Mouse (Mus musculus) midbrain, embryonic 12.5 days (tissue): ENCODE measurements around the gene B4galnt2. TPM values are rescaled to one million over a fixed set of nuclear protein-coding genes. Genes with fewer than 3 reads are reported as not detected.
A peak's percentile ranks its signal among the peaks of the same experiment; 100 is the strongest.

Experiments used
- ATAC-seq: fragments of 200-750 bp; cut with Nextera tagmentation; 2 replicates; pipeline ENCODE4 v1.8.0; 2017; ENCODE audit warnings: low read depth, moderate TSS enrichment, moderate library complexity; ENCODE audit not compliant: low FRiP score
- H3K27ac ChIP-seq: fragments of 300-500 bp; sonication (generic); replicated peaks from 2 replicates; pipeline ENCODE4 v1.5.1; 2016; ENCODE audit warnings: mild to moderate bottlenecking
- H3K27me3 ChIP-seq: fragments of 300-500 bp; sonication (generic); 2 replicates; pipeline ENCODE4 v1.6.1; 2016; ENCODE audit warnings: mild to moderate bottlenecking
- H3K36me3 ChIP-seq: fragments of 300-500 bp; sonication (generic); 2 replicates; pipeline ENCODE4 v1.6.1; 2016
- H3K4me1 ChIP-seq: fragments of 300-500 bp; sonication (generic); 2 replicates; pipeline ENCODE4 v1.6.1; 2016
- H3K4me2 ChIP-seq: fragments of 300-500 bp; sonication (generic); replicated peaks from 2 replicates; pipeline ENCODE4 v1.6.1; 2016; ENCODE audit warnings: mild to moderate bottlenecking, moderate library complexity
- H3K4me3 ChIP-seq: fragments of 300-500 bp; sonication (generic); 2 replicates; pipeline ENCODE4 v1.5.1; 2016; ENCODE audit warnings: mild to moderate bottlenecking
- H3K9ac ChIP-seq: fragments of 300-500 bp; sonication (generic); replicated peaks from 2 replicates; pipeline ENCODE4 v1.6.1; 2016; ENCODE audit warnings: mild to moderate bottlenecking, moderate library complexity
- H3K9me3 ChIP-seq: fragments of 300-500 bp; sonication (generic); 2 replicates; pipeline ENCODE4 v1.6.1; 2016; ENCODE audit warnings: mild to moderate bottlenecking
- WGBS: fragments of 180-500 bp; shearing (Covaris S2); methylation state at CpG from one replicate; pipeline ENCODE4 v1.1.7; 2016; 5-methylcytosine and 5-hydroxymethylcytosine counted together
- polyA plus RNA-seq: library from polyadenylated mRNA; unstranded; fragments of >200 nt; fragmentation: Nextera tagmentation; extraction: Ambion mirVana; gene quantifications from 2 replicates; pipeline ENCODE4 v1.2.1, GENCODE M21; 2016

The B4galnt2 gene
- polyA plus RNA-seq, 1 experiment from 2014 or later: not detected

- Histone ChIP-seq H3K4me3 (no peak overlapping the region), H3K36me3 (no peaks in the 10 kb centered on the region), H3K27ac (no peak overlapping the region), H3K27me3 (peaks cover 92% of the 10 kb centered on the region), H3K4me2 (no peak overlapping the region), H3K4me1 (peaks cover 25% of the 10 kb centered on the region), H3K9me3 (no peaks in the 10 kb centered on the region), H3K9ac (no peak overlapping the region)
- WGBS: 79% methylated on average over 11 of the region's 11 CpGs
- ATAC-seq: no peak
Observed at GRCm38 (mm10) chr11:95828181-95828964, 86.3 kb downstream of the B4galnt2 start.

DNA sequence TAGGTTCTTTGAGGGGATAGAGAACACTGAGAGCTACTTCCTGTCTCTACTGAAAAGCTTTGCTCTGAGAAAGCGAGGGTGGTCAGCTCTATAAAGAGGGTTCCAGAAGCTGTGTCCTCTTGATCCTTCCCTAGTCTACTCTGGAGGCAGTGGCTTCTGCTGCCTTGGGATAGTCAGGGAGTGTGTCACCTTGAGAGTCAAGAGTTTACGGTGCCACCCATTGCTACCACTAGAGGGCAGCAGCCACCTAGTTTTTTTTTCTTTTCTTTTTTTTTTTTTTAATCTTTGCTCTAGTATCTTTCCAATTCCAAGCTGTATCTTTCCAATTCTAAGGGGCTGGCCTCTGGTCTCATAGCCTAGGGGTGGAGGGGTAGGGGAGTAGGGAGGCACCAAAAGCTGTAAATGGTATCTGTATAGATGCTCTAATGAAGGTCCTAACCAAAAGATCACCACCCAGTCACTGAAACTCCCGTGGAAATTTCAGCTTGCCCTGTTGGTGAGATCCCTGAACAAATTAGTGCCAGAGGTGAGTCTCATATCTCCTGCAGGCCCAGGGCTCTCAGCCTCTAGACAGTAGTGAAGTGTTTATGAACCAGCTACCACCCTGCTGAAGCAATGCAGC is 87.1 kb downstream of the B4galnt2 start:
- Histone ChIP-seq H3K27ac (no peak overlapping the region), H3K27me3 (peaks cover 92% of the 10 kb centered on the region), H3K4me1 (peaks cover 24% of the 10 kb centered on the region), H3K4me2 (no peak overlapping the region), H3K9ac (no peak overlapping the region), H3K36me3 (no peaks in the 10 kb centered on the region), H3K4me3 (no peak overlapping the region), H3K9me3 (no peaks in the 10 kb centered on the region)
- no peak for ATAC-seq
- 18% methylated on average over 3 of the region's 3 CpGs for WGBS

DNA sequence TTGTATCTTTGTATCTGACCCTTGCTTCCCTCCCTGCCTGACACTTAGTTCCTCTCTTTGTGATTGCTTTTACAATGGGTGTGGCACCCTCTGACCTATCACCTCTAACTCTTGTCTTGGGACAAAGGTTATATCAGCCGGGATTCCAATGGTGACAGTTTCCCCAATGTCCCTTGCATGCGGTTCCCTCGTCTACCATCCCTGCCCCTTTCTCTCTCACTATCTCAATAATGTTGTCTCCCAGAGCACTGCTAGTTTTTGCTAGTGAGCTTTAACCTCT is 87.6 kb downstream of the B4galnt2 start:
- peaks cover 92% of the 10 kb centered on the region for H3K27me3 ChIP-seq
- H3K27ac ChIP-seq: no peak overlapping the region
- 32% methylated on average over 3 of the region's 3 CpGs for WGBS
- H3K9me3 ChIP-seq: no peaks in the 10 kb centered on the region
- no peaks in the 10 kb centered on the region for H3K36me3 ChIP-seq
- H3K4me3 ChIP-seq: no peak overlapping the region
- no peak for ATAC-seq
- peaks cover 24% of the 10 kb centered on the region for H3K4me1 ChIP-seq
- no peak overlapping the region for H3K4me2 ChIP-seq
- H3K9ac ChIP-seq: no peak overlapping the region

DNA sequence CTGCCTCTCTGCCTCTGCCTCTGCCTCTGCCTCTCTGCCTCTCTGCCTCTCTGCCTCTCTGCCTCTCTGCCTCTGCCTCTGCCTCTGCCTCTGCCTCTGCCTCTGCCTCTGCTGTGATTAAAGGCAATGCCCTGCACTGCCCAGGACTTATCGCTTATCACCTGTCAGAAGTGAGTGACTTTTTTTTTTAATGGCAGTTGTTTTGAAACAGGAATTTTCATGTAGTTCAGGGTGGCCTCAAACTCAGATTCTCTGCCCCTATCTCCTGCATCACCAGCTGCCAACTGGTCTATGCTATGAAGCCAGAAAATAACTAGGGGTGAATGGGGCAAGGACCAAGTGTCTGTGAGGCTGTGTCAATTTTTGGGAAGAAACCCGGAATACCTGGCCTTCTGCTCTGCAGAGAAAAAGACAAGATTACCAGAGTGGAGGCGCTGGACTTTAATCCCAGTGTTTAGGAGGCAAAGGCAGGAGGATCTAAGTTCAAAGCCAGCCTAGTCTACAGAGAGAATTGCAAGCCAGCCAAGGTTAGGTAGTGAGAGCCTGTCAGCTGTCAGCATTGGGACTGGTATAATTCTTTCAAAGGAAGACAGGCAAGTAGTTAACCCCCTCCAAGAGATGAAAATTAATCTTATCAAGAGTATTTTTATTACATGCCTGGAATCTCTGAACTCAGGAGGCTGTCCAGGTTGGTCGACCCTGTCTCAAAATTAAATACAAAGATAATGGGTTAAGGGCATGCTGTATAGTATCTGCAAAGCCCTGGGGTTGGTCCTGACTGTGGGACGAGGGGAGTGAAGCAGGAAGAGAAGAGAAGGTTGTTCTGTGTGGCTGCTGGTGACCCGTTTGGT is 88.1 kb downstream of the B4galnt2 start:
- peaks cover 92% of the 10 kb centered on the region for H3K27me3 ChIP-seq
- 58% methylated on average over 6 of the region's 6 CpGs for WGBS
- no peak overlapping the region for H3K27ac ChIP-seq
- no peak overlapping the region for H3K4me3 ChIP-seq
- no peak for ATAC-seq
- no peaks in the 10 kb centered on the region for H3K36me3 ChIP-seq
- no peak overlapping the region for H3K9ac ChIP-seq
- peaks cover 24% of the 10 kb centered on the region for H3K4me1 ChIP-seq
- no peak overlapping the region for H3K4me2 ChIP-seq
- H3K9me3 ChIP-seq: no peaks in the 10 kb centered on the region

DNA sequence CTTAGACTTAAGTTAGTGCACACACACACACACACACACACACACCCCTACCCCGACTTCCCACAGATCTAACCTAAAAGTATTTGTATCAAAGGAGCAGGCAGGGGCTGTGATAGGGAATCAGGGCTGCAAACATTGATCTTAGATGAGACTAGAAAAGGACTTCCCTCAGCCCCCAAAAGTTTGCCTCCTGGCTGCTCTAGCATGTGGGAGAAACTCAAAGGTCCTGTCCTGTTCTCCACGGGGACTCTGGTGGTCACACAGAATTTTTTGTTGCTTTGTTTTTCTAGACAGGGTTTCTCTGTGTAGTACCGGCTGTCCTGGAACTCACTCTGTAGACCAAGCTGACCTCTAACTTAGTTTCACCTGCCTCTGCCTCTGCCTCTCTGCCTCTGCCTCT is 89.1 kb downstream of the B4galnt2 start:
- no peak for ATAC-seq
- Histone ChIP-seq H3K9me3 (no peaks in the 10 kb centered on the region), H3K4me1 (peaks cover 19% of the 10 kb centered on the region), H3K4me2 (0 out of 2 replicates have a peak overlapping the region, but pooled peaks have one; percentile 96), H3K4me3 (no peak overlapping the region), H3K27ac (no peak overlapping the region), H3K27me3 (peaks cover 84% of the 10 kb centered on the region), H3K9ac (no peak overlapping the region), H3K36me3 (no peaks in the 10 kb centered on the region)
- WGBS: 59% methylated on average over 3 of the region's 3 CpGs

DNA sequence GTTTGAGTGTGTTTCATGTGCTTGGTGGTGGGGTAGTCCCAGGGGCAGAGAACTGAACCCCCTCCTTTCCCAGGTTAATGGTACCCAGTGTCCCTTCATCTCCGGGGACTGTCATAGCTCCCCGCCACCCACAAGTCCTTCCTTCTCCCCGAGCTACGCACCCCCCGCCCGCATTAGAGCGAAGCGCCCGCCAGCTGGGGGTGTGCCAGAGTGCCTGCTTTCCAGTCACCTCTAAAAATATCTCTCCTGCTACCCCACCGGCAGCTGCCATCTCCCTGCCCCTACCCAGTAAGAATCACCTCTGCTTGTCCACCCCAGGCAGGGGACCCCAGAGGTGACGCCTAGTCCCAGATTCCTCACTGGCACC is 89.8 kb downstream of the B4galnt2 start:
- peak overlapping the region; percentile 53 for H3K4me3 ChIP-seq
- H3K27ac ChIP-seq: no peak overlapping the region
- ATAC-seq: no peak

GRCm38 (mm10) chr11:95824071-95824876 is 90.4 kb downstream of the B4galnt2 start, which contains the start of gene Phospho1:
Gene Phospho1, plus strand, starts transcription at chr11:95824499.
- H3K4me1 ChIP-seq: peaks cover 14% of the 10 kb centered on the region
- H3K9me3 ChIP-seq: no peaks in the 10 kb centered on the region
- H3K36me3 ChIP-seq: no peaks in the 10 kb centered on the region
- peak within 1 kb of the TSS; percentile 59 for H3K9ac ChIP-seq
- peaks cover 72% of the 10 kb centered on the region for H3K27me3 ChIP-seq
- under 1% methylated on average over 43 of the region's 78 CpGs for WGBS
- peak; percentile 98 for ATAC-seq
- H3K27ac ChIP-seq: 0 out of 2 replicates have a peak within 1 kb of the TSS, but pooled peaks have one; percentile 15
- peak within 1 kb of the TSS; percentile 53 for H3K4me3 ChIP-seq
- H3K4me2 ChIP-seq: peak within 1 kb of the TSS; percentile 96

More for the DNA sequence above, 89.8 kb downstream of the B4galnt2 start:
- peak overlapping the region; percentile 96 for H3K4me2 ChIP-seq
- no peaks in the 10 kb centered on the region for H3K9me3 ChIP-seq
- H3K4me1 ChIP-seq: peaks cover 14% of the 10 kb centered on the region
- H3K9ac ChIP-seq: peak overlapping the region; percentile 59
- peaks cover 78% of the 10 kb centered on the region for H3K27me3 ChIP-seq
- no peaks in the 10 kb centered on the region for H3K36me3 ChIP-seq
- WGBS: 6% methylated on average over 11 of the region's 11 CpGs

DNA sequence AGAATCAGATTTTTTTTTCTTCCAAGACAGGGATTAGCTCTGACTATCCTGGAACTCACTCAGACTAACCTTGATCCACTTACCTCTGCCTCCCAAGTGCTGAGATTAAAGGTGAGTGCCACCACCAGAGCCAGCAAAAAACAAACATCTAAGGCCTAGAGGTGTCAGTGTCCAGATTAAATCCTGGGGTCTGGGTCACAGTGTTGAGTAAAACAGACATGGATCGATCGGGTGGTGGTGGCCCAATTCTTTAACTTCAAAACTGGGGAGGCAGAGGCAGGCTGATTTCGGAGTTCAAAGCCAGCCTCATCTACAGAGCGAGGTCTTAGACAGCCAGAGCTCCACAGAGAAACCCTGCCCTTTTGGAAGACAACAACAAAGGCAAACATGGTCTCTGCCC is 92.3 kb downstream of the B4galnt2 start:
- WGBS: 96% methylated on average over 4 of the region's 4 CpGs
- H3K9me3 ChIP-seq: no peaks in the 10 kb centered on the region
- H3K27me3 ChIP-seq: peaks cover 55% of the 10 kb centered on the region
- H3K9ac ChIP-seq: no peak overlapping the region
- no peak overlapping the region for H3K27ac ChIP-seq
- no peaks in the 10 kb centered on the region for H3K36me3 ChIP-seq
- H3K4me1 ChIP-seq: peaks cover 14% of the 10 kb centered on the region
- H3K4me2 ChIP-seq: no peak overlapping the region
- no peak for ATAC-seq
- no peak overlapping the region for H3K4me3 ChIP-seq

DNA sequence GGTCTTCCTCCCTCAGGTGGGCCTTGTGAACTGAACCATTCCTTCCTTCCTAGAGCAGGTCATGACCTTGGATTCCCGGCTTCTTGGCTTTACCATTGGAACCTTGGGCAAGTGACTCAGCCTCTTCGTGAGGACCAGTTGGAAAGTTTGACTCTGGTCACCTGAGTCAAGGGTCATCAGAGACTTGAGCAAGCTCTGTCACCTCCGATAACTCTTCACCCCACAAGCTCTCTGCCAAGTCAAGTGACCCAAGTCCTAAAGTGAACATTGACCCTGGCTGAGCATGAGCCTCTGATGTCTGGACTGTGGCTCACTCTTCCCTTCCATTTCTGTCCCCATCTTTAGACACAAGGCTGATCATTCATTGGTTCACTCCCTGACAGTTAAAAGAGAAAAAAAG is 93.2 kb downstream of the B4galnt2 start:
- 86% methylated on average over 3 of the region's 3 CpGs for WGBS
- Histone ChIP-seq H3K27me3 (peaks cover 46% of the 10 kb centered on the region), H3K4me3 (no peak overlapping the region), H3K9me3 (no peaks in the 10 kb centered on the region), H3K4me1 (peaks cover 14% of the 10 kb centered on the region), H3K9ac (no peak overlapping the region), H3K4me2 (no peak overlapping the region), H3K36me3 (no peaks in the 10 kb centered on the region), H3K27ac (no peak overlapping the region)
- no peak for ATAC-seq

GRCm38 (mm10) chr11:95819138-95819537 is 95.6 kb downstream of the B4galnt2 start:
- no peak for ATAC-seq
- H3K9ac ChIP-seq: no peak overlapping the region
- no peak overlapping the region for H3K4me2 ChIP-seq
- 89% methylated on average over 8 of the region's 8 CpGs for WGBS
- H3K4me1 ChIP-seq: peaks cover 5% of the 10 kb centered on the region; the same call in 1 of the 2 replicates
- no peak overlapping the region for H3K27ac ChIP-seq
- H3K27me3 ChIP-seq: peaks cover 26% of the 10 kb centered on the region
- no peak overlapping the region for H3K4me3 ChIP-seq
- H3K9me3 ChIP-seq: no peaks in the 10 kb centered on the region
- no peaks in the 10 kb centered on the region for H3K36me3 ChIP-seq
